Mouse (Mus musculus) megakaryocyte progenitor cell, adult 5-6 weeks (primary cell): Measurements from ENCODE around the gene Syt7. TPM values are rescaled to one million over a fixed set of nuclear protein-coding genes. Genes with fewer than 3 reads are reported as not detected.

Experiments
- ATAC-seq: replicated peaks from 2 replicates; pipeline ENCODE4 v1.8.0; 2016; ENCODE audit warnings: mild to moderate bottlenecking, moderate TSS enrichment, inconsistent platforms; ENCODE audit not compliant: poor library complexity
- total RNA-seq, 2 experiments: library from RNA; stranded (forward) in 1 of 2; stranded (reverse) in 1 of 2; fragments of 157-497, 149-512 nt in 1 of 2; fragments of 200-1000 nt in 1 of 2; gene quantifications; 2 replicates each; pipeline versions ENCODE4 v1.2.3 to v1.2.4; 2015 to 2017

The Syt7 gene
- total RNA-seq (2015): not detected in 2 replicates
- total RNA-seq (2017): not detected in 2 replicates

- ATAC-seq: peak; percentile 86
These were observed at the start of gene Syt7 for GRCm38 (mm10) chr19:10388615-10389313. Syt7 (plus strand) TSS chr19:10389090.

DNA sequence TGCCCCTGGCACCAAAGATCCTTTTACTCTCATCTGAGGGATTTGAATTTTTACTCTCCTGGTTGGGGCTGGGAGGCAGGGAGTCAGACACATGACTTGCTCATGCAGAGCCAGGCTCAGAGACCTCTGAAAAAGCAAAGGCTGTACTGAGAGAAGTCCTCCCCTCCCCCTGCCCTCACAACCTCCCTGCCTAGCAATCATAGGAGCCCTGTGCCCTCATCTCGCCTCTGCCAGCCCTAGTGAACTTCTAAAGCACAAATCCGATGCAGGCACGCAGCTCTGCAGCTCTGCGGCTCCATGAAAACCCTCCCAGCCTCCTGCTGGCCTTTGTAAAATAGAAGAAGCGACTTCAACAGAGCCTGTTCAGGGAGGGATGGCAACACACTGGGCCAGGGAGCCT lies 49.6 kb upstream of the Syt7 start:
- no peak for ATAC-seq

- no peak for ATAC-seq
These were observed 48.2 kb upstream of the Syt7 start for GRCm38 (mm10) chr19:10340661-10341060.

DNA sequence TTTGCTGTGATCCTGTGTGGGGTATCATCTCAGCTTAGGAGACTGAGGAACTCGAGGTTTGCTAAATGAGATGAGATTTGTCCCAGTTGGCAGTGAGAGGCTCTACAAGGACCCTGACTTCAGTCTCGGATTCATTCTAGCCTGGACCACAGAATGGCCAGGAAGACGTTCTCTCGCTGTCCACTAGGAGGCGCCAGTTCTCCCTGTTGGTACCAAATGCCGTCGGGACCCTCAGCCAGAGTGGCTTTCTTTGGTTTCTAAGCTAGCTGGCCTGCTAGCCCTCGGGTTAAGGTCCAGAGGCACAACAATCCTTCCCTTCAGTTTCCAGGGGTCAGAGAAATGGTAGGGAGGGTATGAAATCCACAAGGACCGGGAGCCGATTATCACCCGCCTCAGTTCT lies 47.7 kb upstream of the Syt7 start:
- 0 out of 2 replicates have a peak, but pooled peaks have one; percentile 39 for ATAC-seq

DNA sequence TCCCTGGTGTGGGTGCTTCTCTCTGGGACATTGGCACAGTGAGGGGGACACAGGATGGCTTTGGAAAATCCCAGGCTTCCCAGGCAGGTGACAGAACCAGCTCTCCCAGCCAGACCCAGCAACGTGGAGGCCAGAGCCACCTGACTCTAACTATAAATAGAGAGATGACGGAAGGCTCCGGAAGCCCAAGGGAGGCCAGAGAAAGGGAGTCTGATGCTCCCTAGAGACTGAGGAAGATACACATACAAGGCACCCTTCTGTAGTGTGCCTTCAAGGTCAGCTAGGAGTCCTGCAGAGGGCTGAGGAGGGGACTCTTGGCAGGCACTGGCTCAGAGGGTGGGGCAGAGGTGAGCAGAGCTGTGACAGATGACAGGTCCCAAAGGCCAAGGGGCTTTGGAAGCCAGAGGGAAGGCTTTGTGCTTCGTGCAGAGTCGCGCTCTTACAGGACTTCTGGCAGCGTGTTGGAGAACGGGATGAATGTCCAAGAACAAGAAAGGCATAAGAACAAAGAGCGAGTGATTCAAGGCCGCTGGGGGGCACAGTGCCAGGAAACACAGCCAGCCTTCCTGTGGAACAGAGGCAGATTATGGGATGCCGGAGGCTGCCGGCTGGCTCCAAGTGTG lies 47.0 kb upstream of the Syt7 start:
- ATAC-seq: no peak

GRCm38 (mm10) chr19:10343866-10344265 lies 45.0 kb upstream of the Syt7 start:
- no peak for ATAC-seq

- no peak for ATAC-seq
These were observed 43.2 kb upstream of the Syt7 start for GRCm38 (mm10) chr19:10345696-10346095.

DNA sequence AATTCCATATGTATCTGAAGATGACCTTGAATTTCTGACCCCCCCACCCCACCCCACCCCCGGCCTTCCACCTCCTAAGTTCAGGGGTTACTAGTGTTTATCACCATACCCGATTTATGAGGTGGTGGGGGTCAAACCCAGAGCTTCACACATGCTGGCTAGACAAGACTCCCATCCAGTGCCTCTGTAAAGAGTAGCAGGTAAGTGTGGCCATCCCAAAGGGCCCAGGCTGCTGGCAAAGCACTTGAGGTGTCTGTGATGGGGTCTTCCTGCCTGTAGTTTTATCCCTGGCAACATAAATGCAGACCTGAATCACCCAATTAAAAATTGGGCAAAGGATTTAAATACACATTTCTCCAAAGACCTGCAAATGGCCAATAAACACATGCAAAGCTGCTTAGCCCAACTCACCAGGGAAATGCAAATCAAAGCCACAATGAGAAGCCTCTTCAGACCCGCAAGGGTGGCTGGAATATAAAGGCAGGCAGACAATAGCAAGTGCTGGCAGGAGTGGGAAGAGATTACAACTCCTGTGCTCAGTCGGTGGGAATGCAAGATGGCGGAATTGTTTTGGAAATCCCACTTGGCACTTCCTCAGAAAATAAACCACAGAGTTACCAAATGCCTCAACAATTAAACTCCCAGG lies 41.1 kb upstream of the Syt7 start:
- ATAC-seq: no peak

GRCm38 (mm10) chr19:10352218-10352617 lies 36.7 kb upstream of the Syt7 start:
- ATAC-seq: no peak

DNA sequence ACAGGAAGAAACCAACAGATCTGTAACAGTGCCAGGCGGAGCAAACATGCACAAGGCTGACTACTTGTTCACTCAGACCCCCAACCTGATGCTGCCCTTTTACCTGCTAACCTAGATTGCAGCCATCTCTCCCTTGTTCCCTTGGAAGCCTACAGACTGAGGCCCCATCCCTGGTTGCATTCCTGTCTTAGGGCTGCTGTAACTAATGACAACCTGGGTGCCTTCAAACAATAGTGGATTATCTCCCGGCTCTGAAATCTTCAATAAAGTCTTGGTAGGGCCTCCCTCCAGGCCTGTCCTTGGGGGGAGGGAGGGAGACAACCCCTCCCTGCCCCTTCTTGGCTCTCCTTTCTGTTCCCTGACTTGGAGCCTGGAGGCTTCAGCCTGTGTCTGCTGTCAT lies 34.1 kb upstream of the Syt7 start:
- no peak for ATAC-seq

DNA sequence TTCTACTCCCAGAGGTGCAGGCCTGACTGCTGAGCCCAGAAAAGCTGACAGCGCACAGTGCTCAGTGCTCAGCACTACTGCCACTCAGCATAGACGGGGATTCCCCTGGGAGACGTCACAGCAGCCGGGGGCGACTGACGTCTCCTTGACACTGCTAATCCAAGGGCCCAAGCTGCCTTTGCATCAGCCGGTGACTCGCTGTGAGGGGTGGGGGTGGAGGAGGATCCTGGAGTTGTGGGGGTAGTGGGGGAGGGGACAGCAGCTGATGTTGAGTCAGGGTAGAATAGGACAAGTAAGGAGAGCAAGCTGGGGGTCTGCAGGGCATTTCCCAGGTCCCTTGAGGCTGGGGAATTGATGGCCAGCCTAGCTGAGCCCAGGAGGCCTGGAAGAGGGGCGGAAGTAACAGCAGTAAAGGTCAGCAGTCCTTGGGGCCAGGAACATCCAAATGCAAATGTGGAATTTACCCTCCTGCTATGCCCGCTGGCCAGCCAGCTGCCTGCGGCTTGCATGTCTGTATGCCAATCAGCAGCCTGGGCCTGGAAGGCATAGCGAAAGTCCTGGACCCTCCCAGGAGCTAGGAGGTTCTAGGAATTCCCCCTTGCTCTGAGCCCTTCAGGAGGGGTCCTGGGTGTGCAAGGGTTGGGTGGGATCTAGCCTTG lies 31.9 kb upstream of the Syt7 start:
- ATAC-seq: no peak

DNA sequence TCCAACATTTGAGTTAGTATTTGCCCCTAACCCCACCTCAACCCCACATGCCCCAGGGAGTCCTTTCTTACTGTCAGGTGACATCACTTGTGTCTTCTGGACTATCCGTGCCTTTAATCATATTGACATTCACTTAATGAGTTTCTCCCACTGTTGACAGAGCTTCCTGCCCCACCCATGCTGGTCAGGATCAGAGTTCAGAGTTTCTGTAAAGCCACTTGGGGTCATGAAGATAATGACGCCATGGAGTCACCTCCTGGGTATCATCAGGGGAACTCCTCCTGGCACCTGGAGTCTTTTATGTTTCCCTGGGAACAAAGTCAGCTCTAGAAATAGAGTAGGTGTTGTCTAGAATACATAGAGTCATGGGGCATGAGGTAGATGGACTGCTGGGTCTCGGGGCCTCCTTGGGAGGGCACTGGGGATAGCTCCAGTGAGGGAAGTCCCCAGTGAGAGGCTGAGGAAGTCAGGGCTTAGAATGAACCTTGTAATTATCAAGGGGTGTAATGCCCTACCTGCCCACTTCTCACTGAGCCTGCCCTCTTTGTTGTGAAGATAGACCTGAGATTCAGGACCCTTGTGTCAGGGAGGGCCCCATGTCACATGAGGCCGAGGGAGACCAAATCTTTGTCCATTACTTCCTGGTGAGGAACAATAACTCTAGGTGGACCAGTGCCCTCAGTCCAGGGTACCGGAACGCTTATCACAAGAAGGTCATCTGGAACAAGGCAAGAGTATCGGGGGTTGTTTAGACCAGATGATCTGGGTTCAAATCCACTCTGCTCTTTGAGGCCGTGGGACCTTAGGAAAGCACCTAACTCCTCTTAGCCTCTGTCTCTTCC lies 29.6 kb upstream of the Syt7 start:
- ATAC-seq: no peak

DNA sequence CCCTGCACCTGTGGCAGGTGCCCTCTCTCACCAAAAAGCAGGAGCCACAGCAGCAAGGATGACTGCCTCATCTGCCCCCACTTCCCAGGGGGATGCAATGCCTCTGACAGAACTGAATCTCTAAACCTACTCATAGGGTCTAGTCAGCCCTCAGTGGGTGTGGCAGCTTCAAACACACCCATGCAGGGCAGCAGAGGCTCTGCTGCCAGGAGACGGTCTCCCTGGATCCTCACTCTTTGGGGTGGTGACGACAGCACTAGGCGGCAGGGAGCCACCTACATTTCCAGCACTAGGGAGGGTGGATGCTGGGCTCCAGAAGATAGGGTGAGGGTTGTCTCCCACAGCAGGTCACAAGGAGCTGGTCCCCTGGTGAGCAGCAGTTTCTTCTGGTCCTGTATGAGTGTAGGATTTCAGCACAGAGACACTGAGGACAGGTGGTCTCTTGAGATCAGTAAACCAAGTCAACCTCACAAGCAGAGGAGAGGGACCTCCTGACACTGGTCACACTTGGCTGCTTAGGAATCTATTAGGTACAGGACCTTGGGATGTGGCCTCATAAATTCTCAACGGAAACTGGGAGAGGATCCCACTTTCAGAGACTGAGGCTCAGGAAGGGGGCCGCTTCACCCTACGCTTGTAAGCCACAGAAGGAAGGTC lies 26.3 kb upstream of the Syt7 start:
- ATAC-seq: no peak

GRCm38 (mm10) chr19:10363869-10364268 lies 25.0 kb upstream of the Syt7 start:
- no peak for ATAC-seq

- no peak for ATAC-seq
These were observed 22.6 kb upstream of the Syt7 start for GRCm38 (mm10) chr19:10366116-10366845.

- ATAC-seq: no peak
These were observed 21.1 kb upstream of the Syt7 start for GRCm38 (mm10) chr19:10367802-10368201.

DNA sequence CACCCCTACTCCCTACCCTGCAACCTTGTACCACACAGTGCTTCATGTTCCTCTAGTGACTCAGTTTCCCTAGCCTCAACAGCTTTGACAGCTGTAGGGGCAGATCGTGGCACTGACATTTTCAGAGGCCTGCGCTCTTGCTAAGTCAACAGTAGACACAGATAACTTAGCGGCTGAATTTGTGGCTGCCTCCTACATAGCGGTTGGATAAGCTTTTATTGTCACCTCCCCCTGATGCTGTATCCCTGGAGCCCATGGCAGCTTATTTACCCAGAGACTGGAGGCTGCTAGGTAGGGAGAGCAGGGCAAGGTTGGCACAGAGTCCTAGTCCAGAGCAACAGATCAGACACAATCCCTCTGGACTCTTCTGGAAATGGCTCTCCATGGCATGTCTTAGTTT lies 19.0 kb upstream of the Syt7 start:
- no peak for ATAC-seq

DNA sequence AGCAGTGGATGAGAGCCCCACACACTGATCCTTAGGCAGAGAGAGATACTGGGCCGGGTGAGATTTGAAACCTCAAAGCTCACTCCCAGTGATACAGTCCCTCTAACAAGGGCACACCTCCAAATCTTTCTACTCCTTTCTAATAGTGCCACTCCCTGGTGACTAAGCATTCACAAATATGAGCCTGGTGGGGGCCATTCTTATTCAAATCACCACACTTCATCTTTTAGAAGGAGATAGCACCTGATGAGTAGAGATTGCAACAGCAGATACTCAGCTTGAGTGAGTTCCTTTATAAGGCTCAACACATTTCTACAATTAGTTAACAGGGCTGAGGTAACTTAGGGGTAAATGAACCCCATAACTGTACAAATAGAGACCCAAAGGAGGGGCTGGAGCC lies 15.7 kb upstream of the Syt7 start:
- ATAC-seq: no peak

GRCm38 (mm10) chr19:10375260-10375659 lies 13.6 kb upstream of the Syt7 start:
- no peak for ATAC-seq

- ATAC-seq: no peak
These were observed 8.9 kb upstream of the Syt7 start for GRCm38 (mm10) chr19:10379978-10380377.
